Mouse (Mus musculus) cortical plate, adult 2 months (tissue): ENCODE results near the gene Pdzd8.

Experiments used
- CTCF ChIP-seq: fragments of 200-500 bp; IDR thresholded peaks from 2 replicates; pipeline ENCODE4 v1.5.1; 2011; ENCODE audit warnings: mild to moderate bottlenecking, control low read depth, low read length; ENCODE audit not compliant: insufficient read depth; ENCODE audit errors: extremely low read depth
- POLR2A ChIP-seq: fragments of 200-500 bp; IDR thresholded peaks from 2 replicates; pipeline ENCODE4 v1.6.1; 2011; ENCODE audit warnings: mild to moderate bottlenecking, low read length, control low read depth; ENCODE audit not compliant: insufficient read depth; ENCODE audit errors: extremely low read depth

DNA sequence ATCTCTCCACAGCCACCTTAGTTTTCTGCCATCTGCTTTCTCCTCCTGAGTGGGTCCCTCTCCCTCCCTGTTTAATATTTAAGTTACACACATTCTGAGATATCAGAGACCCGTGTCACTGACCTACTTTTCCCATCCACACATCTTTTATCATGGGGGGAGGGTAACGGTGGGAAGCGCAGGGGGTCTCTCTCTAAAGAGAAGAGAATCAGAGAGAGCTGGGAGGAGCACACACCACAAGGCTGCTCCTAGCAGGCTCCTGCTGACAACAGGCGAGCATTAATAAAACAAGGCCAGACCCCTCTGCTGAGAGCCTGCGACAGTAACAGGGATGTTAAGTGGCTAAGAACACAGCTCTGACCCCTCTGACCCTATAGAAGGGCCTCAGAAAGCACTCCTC, 85.9 kb downstream of the Pdzd8 start:
- TF ChIP-seq CTCF (no peak), POLR2A (no peak)
